Mouse (Mus musculus) cerebellum, postnatal 36 days (tissue): ENCODE data around the gene Dis3l2.
A peak's percentile ranks its signal among the peaks of the same experiment; 100 is the strongest.

ENCODE experiments used
- DNase-seq, 2 experiments: peaks; one replicate each; pipeline ENCODE4 v3.0.0; 2021 to 2022; ENCODE audit warnings: mixed read lengths in 2 of 2

Gene Dis3l2

DNA sequence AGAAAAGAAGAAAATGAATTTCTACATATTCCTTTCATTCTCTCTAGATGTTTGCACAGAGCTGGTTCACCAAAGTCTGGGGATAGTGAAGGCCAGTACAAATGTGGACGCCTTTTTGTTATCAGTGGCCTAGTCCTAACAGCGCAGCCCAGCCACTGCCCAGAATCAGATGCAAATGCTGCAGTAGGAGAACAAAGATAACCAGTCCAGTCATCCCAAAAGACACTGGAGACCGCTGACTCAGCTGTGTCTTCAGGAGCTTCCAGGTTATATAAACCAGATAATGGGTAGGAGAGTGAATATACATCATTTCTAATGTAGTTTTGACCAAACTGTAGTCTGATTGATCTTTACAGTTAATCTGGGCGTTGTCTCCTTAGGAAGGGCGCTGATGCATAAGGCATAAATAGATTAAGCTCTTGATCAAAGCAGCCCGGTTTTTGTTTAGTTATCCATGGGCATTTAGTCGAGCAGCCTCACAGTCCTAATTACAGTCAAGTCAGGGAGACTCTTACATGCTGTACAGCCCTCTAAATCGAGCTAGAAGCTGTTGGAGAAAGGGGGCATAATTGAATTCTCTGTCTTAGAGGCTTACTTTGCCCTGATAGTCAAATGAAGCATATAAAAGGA, 212.9 kb downstream of the Dis3l2 start:
- DNase-seq = no peak

DNA sequence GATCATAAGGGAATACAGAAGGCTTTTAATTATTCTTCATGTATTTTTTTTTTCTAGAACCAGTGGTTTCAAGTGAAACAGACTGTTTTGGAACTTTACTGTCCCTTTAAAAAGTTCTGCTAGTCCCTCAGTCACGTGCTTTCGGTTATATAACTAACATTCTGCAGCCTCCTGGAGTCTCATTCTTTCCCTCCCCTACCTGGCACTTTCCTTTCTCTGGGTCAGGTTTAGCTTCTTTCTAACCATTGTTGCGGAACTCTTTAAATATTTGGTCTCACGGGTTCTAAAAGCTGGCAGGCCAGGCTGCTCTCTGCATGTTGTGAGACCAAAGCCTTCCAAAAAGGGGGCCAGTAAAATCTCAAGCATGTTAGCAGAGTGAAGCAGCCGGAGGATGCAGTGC, 222.2 kb downstream of the Dis3l2 start:
- no peak for DNase-seq

DNA sequence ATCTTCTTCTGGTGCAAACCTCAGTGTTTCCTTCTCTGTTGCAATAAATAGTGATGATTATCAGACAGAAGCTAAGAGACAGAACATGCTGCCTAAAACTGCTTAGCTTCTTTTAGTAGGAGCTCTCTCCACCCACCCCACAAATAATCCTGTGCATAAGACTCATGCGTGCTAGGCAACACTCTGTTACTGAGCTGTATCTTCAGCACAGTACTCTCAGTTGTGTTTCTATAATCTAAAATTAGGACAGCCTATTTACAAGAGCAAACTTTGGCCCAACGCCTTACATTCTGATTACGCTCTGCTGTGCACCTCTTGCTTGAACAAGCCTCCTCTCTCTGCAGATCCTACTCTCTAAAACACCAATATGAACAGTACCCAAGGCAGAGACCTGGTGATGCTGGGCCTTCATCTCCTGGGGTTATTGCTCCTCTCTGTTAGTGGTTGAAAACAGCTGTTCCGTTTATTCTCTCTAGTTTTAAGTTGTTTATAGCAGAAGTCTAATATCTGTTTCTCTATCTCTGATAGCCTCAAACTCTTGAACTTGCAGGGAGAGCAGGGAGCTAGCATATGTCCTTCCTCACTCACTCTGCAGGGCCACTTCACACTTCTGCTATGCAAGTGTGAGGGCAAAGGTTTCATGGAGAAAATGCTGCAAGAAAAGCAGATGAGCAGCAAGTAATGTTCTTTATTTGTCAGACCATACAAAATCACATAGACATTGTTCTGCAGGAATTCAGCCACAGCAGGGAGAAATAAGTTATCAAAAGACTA, 228.2 kb downstream of the Dis3l2 start:
- no peak for DNase-seq

DNA sequence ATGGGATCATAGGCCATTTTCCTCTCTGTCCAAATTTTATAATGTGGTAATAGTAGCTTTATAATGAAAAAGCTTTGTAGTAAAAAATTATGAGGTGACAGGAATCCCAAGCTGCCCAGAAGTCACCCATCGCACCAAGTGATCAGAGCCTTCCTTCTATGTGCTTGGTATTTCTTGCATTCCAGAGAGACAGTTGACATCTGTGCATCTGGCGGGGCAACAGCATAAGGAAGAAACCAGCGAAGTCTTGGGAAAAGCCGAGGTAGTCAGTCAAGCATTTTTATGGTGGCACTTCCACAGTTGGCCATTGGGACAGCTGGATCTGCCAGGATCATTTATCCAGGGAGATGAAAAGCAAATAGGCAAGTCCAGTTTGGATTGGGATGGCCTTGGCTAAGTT, 229.2 kb downstream of the Dis3l2 start:
- DNase-seq = no peak

DNA sequence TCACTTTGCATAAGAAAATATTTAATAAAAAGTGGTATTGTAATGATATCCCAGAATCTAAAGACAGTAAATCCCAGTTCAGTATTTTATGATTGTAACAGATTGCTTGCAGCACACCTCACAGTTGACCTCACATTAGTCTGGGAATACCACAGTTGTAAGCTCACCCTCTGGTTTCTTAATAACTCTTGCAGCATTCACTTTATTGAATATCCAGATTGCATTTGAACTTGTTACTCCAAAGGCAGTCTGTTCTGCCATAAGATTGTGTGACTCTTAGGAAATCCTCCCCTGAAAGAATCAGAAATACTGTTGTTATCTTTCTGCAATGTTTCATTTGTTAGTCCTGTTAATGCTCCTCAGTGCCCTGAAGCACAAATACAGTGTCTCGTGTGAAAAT, 230.0 kb downstream of the Dis3l2 start:
- DNase-seq = no peak

DNA sequence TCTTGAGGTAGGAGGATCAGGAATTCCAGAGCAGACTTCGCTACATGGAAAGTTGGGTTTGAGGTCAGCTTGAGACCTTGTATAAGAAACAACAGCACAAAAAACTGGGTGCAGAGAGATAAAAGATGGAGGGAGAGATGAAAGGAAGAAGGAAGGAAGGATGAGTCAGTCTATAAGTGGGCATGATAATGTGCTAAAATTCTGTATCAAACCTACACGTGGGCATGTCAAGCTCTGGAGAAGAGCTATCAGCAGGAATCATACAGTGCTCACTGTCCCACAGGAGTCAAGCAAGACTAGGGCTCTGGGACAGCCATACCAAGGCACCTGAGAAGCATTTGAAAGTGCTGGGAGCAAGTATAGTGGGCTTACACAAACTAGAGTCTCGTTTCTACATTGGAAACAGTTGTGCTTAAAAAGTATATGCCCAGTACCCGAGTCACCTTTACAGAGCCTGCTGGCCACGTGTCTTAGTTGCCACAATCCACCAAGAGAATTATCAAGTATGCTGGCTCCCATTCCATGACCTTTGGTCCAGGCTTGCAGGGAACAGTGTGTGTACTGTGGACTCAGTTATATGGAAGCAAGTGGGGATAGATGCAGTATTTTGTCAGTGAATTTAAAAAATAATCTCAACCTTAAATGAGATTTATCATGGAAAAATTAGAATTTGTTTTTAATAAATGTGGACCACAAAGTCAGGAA, 248.0 kb downstream of the Dis3l2 start:
- no peak for DNase-seq

DNA sequence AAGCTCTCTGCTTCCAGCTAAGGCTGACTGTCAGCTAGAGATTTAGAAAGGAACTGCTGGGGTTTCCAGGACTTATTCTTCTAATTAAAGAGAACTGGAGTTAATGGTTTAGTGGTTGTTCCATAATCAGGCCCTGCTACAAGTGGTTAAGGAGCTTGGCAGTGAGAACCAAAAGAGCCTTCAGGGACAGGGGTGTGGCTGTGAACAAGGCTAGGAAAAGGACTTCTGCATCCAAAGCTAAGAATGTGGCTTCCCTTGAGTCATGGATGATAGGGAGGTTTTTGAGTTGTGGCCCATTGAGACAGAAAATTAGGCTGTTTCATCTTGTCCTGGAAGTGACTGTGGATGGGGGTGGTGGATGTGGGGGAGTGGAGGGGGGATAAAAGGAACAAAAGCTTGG, 252.2 kb downstream of the Dis3l2 start:
- no peak for DNase-seq

DNA sequence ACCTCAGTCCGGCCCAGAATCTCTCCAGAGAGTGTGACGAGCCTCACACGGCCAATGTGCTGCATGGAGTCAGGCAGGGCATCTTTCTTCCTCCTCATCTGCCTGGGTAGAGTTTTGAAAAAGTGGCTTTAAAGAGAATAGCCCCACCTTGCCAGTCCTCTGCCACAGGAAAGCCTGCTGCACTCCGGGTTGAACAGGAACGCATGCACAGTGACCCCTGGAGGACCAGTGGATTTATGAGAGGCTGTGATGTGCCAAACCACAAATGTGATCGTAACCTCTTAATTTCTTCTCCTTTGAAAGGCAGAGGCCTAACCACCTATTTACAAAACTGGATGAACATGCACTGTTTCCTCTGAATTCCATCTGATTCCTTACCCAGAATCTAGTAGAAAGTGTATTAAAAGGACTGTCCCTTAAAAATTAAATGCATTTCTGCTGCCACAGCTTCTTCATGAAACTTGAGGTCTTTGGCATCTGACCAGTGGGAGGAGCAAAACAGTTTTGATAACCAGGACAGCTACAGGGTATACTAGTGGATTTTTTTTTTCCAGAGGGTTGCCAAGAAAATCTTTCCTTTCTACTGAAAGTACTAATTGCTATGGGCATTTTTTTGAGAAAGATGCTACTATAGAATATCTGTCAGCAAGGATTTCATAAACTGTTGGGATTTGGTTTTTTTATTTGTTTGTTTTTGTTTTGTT, 264.8 kb downstream of the Dis3l2 start:
- peak in 1 of 2 experiments; percentile 11 for DNase-seq

DNA sequence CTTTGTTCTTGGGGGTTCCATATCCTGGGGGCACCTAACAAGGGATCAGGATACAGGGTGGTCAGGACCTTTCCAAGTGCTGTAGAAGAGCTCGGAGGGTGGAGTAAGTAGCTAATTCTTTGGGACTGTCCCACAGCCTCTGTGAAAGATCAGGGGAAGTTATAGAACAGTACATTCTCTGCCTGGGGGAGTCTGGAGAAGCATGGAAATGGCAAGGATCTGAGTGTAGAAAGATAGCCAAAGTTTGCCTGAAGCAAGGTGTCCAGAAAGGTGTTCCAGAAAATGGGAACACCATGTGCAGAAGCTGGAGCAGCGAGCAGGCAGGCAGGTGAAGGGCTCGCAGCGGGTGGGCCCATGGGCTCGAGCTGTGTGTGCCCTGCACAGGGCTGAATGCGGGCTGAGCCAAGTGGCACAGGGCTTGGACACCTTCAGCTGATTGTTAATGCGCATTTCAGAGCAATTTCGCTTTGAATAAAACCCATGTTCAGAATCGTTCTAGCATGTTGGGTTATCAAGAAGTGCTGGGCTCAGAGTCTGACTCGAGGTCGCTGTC, 265.6 kb downstream of the Dis3l2 start:
- peak; percentile 17 to 24 for DNase-seq

DNA sequence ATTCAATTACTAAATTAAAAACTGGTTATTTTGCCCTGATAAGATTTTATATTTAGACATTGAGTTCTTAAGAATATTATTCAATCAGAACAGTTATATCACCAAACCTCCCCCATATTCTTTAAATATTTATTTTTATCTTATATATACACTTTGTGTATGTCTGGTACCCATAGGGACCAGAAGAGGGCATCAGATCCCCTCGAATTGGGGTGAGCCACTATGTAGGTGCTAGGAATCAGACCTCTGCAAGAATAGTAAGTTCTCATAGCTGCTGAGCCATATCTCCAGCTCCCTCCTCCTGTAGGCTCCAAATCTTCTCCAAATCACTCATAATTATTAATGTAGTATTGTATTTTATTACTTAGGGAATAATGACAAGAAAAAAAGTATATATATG, 269.1 kb downstream of the Dis3l2 start:
- no peak for DNase-seq

DNA sequence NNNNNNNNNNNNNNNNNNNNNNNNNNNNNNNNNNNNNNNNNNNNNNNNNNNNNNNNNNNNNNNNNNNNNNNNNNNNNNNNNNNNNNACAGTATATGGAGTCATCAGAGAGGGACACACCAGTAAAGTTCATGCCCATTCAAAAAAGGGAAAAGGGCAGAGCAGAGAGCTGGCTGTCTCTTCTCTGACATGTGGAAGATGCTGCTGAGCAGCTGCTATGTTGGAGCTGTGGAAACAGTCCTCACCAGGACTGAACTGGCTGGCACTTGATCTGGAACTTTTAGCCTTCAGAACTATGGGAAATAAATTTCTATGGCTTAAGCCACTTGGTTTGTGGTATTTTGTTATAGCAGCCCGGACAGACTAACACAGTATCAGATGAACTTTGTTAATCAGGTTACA, 273.4 kb downstream of the Dis3l2 start:
- no peak for DNase-seq

DNA sequence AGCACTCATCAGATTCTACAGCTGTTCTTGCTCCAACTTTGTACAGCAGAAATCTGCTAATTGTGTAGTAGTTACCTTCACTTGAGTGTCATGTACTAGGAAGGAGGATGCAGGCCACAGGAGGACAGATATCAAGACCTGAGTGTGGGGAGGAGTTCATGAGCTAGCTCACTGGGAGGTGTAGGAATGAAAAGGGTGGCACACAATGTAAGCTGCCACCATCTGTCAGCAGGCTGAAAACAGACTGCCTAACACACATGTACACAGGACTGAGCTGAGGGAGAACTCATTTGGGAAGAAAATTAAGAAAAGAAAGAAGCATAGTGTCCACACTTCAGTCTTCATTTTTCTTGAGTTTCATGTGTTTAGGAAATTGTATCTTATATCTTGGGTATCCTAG, 282.8 kb downstream of the Dis3l2 start:
- DNase-seq = no peak

DNA sequence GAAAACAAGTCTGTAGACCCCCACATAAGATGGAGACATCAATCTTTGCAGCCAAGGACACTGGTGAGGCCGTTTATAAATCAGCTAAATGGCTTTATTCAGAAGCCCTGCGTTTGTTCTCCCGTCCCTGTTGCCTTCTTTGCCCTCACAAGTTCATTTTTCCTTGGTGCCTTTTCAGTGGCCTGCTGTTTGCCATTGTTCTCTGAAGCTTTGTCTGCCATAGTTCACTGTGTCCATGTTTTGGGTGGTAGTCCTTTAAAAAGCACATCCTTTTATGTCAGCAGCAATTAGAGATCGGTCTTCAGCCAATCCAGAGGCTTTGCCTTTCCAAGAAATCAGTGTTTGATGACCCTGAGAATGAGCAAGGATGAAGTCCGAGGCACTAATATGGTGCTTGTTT, 289.2 kb downstream of the Dis3l2 start:
- no peak for DNase-seq

DNA sequence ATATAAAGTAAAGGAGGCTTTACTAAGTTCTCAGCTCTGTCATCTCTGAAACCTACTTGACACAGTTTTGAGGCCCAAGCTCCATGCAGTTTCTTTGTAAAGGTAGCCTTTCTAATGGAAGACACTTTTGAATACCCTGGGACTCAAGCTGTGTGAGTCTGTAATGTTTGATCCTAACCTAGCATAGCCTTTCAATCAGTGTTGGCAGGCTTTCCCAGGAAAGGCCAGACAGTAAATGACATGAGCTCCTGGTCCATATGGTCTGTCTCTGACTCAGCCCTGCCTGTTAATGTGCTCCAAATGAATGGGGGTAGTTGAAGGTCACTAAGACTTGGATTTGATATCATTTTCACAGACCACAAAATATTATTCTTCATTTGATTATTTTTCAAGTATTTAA, 290.4 kb downstream of the Dis3l2 start:
- DNase-seq = peak in 1 of 2 experiments; percentile 30

DNA sequence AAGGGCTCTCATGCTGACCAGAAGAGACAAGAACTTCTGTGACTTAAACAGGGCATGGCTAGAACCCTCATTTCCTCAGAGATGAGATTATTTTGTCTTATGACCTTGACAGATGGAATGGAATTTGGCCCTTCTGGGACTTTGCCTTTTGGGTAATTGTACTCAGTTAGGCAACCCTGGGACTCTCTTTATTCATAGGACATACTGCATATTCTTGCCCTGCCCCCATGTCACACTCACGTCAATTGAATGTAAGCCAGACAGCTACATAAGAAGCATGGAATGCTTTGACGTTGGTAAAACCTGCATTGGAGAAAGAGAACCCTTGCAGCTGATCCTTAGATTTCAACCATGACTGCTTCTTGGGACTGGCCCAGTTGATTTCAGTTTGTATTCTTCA, 294.4 kb downstream of the Dis3l2 start:
- no peak for DNase-seq

DNA sequence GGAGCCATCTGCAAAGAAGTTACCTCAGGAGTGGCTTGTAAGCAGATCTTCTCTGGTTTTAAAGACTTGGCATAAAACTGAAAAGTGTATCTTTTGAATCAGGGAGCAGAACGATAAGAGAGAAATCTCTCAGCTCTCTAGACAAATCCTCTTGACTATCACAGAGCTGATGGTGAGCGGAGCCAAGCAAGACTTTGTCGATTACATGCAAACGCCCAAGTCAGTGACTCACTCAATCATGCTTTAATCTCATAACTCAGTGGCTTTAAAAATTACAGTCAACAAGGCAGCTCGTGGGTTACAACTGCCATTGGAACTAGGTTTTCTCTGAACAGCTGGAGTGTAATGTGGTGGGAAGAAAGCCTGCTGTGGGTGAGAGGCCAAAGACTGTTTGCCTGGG, 297.8 kb downstream of the Dis3l2 start:
- DNase-seq = no peak

DNA sequence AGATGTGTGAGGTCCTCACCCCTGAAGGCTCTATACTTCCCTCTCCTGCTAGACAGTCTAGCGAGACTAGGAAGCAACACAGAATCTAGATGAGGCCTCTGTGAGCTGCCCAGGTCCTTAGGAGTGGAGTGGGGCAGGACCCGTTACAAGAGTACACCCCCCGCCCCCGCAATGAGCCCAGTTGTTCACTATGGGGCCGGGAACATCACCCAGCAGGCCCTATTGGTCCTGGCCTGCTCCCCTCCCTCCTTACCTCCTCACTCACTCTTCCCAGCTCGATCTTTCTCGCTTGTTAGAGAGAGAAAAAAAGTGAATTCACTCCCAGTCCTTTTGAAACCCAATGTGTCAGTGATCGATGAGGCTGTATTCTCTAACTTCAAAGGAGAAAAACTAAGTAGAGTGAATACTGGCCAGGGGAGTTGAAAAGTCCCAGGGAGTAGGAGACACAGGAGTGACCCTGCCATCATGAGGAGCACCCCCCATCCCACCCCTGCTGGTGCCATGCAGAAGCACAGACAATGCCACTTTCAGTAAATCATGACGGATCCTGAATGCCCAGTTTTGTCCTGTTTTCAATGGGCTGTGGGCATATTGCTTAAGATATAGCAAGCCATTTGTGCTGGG, 299.0 kb downstream of the Dis3l2 start:
- no peak for DNase-seq

DNA sequence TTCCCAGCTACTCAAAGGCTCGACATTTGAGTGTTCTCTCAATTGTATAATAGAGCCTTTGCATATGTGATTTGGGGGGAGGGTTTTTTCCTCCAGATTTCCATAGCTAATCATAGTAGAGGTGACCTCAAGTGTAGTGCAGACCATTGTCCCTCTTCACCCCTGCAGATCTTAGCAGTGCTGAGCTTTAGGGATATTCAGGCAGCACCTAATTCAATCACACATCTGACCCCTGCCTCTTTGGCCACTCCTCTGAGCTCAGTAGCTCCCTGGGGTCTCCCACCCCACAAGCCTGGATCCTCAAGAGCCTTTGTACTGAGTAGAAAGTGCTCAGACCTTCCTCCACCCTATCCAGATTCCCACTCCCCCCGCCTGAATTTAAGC, 299.6 kb downstream of the Dis3l2 start:
- no peak for DNase-seq

DNA sequence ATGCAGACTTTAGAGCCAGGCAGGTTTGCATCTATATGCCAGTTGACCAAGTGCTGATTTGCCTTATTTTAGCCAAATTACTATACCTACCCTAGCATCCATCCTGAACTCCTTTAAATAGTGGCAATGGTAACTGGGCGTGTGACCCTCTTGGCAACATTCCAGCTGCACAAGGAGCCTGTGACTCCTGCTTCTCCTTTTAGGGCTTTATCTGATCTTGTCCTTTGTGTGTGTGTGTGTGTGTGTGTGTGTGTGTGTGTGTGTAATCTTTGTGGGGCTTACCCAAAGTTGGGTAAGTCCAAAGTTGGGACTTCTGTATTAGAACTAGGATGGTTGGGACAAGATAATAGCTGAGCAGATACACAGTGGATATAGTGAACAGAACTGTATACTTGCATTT, 302.8 kb downstream of the Dis3l2 start:
- DNase-seq = no peak

DNA sequence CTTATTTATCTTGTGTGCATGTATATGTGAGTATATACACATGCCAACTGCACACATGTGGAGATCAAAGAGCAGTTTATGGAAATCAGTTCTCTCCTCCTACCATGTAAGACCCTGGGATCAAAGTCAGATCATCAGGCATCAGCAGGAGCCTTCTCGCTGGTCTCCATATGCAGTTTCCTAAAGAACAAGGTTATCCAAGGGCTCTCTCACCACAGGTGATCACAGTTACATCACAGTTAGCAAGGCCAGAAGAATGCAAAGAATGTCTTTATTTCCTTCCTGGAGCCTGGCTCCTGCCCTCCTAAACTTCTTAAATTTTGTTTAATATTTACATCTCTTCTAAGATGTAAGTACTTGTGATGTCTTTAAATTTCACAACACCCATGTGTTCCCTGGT, 304.6 kb downstream of the Dis3l2 start:
- no peak for DNase-seq

DNA sequence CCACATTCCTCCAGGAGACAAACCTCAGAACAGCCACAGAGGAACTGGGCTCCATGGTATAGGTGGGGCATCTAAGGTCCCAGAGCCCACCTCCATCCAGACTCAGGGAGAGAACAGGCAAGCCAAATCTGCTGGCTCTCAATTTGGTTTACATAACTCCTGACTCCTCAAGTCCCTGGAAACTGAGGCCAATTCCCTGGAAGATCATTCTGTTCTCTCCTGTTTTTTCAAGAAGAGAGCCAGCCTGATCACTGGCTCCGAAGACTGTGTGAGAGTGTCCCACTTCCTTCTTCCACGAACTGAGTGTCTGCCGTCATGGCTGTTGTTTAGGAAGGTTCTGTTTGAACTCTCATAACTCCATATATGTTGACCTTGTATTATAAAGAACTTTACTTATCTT, 305.5 kb downstream of the Dis3l2 start:
- DNase-seq = no peak

DNA sequence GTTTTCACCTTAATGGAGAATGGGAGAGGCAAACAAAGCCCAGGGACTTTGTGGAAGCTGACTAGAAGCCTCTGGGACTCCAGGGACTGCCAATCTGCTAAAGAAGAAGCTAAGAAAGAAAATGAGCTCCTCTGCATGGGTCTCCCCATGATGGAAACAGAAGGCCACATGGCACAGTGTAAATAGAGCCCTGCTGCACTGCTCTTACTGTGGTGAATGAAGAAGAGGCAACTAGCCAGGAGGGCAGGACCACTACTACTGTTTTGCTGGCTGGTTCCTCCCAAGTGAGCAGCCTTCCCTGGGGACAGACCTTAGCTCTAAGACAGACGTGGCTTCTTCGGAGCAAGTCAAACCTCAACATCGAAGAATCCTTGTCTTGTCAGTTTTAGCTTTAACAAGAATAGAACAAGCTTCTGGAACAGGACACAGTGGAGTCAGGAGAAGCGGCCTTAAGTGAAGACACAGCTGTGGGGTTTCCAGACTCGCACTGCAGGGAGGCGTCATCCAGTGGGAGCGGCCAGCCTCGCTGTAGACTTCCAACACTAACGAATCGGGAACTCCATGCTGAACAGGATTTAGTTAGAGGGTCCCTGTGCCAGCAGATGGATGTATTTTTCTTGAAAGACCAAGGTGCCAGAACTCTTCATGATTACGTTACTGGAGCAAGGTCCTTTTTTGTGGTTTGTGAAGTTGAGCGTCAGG, 307.2 kb downstream of the Dis3l2 start:
- no peak for DNase-seq
